Mouse (Mus musculus): Measurements from ENCODE around the gene Map4.

Map4 gene

GRCm38 (mm10) chr9:109989084-109989483 lies 57.8 kb downstream of the Map4 start:
- DNase-seq (ENCODE audit: low spot score in 2 of 2): no peak

DNA sequence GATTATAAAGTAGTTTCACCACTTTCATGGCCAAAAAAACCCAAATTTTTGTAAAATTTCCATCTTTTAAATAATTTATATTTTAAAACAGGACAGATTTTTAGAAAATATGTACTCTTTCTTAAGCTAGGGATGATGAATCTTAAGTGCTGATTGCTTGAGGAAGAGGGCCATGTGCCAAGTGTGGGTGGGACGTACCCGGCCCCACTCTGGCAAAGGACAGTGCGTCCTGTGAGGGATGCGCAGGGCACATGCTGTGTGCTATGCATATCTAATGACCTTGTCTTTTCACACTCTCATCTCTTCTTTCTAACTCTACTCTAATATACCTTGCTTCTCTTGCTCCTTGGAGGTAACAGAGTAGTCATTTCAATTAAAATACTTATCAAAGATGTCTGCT lies 66.2 kb downstream of the Map4 start:
- no peak for DNase-seq (ENCODE audit: low spot score in 2 of 2)

DNA sequence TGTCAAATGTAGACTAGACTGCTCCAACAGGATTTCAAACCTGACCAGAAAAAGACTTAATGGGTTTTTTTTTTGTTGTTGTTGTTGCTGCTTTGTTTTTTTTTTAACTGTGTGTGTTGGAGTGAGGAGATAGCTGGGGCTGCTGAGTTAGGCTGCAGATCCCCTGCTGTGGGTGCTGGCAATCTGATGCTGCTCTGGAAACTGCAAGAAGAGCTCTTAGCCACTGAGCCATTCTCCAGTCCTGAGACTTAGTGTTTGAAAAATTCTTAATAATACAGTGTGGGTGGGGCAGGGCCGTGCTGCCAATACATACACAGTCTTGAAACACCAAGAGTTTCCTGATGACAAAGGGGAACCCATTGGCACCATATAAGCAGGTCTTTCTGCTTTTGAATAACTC lies 70.7 kb downstream of the Map4 start:
- no peak for DNase-seq (ENCODE audit: low spot score in 2 of 2)

GRCm38 (mm10) chr9:110002413-110002812 lies 71.2 kb downstream of the Map4 start:
- no peak for DNase-seq (ENCODE audit: low spot score in 2 of 2)

DNA sequence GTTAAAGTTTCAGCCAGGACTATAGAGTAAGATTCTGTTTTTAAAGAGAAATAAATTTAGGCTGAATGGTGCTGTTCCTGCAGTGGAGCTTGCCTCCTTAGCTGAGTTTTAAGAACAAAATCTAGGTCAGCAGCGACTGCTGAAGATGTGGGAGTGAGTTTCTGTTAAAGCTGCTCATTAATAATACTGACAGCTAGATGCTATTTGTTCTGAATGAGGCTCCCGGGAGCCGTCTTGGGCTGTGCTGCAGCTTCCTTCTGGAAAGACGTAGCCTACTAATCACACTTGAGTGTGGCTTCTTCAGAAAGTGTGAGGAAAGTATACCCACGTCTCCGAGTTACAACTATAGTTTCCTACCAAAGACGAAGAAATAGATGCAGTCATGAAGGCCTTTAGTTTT lies 88.0 kb downstream of the Map4 start:
- no peak for DNase-seq (ENCODE audit: low spot score in 2 of 2)

- no peak for DNase-seq (ENCODE audit: low spot score in 2 of 2)
Measured at GRCm38 (mm10) chr9:110020405-110020804, 89.1 kb downstream of the Map4 start.

DNA sequence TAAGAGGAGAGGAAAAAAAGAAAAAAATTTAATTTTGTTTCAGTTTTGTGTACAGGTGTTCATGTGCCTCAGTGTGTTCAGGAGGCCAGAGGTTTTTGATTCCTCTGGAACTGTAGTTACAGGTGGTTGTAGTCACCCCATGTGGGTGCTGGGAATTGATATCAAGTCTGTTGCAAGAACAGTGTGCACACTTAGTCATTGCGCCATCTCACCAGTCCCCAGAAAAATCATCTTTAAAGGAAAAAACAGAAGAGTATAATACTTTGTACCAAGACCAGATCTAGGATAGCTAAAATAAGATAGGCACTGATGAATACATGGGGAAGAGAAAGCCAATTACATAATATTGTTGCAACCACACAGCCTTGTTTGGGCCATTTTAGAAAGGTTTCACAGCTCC lies 90.2 kb downstream of the Map4 start:
- DNase-seq (ENCODE audit: low spot score in 2 of 2): no peak

DNA sequence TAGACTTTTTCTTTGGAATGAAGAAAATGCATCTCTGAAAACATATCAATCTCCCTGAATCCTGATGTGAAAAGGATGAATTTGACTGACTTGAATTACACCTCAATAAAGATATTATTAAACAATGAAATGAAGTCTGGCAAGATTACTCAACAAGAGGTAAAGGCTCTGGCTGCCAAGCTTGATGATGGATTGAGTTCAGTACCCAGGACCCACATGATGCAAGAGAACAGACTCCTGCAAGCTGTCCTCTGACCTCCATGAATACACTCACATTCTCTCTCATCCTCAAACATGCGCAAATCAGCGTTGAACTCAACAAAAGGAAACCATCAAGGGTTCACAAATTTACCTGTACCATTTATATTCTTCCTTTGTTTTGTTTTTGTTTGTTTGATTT lies 90.9 kb downstream of the Map4 start:
- DNase-seq (ENCODE audit: low spot score in 2 of 2): no peak

DNA sequence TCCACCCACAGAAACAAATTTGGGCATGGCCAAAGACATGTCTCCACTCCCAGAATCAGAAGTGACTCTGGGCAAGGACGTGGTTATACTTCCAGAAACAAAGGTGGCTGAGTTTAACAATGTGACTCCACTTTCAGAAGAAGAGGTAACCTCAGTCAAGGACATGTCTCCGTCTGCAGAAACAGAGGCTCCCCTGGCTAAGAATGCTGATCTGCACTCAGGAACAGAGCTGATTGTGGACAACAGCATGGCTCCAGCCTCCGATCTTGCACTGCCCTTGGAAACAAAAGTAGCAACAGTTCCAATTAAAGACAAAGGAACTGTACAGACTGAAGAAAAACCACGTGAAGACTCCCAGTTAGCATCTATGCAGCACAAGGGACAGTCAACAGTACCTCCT lies 103.8 kb downstream of the Map4 start:
- DNase-seq (ENCODE audit: low spot score in 2 of 2): no peak

DNA sequence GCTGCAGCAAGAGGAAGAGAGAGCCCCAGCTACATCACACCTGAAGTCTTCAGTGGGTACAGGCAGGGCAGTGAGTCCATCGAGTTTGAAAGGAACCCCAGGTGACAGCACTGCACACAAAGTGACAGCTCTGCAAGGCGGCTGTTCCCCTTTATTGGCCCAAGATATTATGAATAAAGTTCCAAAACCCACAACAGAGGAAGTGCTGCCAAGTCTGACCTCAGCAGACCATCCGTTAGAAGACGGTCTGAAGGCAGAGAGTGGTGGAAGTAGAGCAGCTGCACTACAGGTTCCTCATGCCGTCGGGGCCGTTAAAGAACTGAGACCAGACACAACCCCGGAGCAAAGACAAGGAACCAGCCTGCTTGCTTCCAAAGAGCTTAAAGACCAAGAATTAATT lies 106.6 kb downstream of the Map4 start:
- peak in 1 of 2 experiments; percentile 6 for DNase-seq (ENCODE audit: low spot score in 2 of 2)

- DNase-seq (ENCODE audit: low spot score in 2 of 2): no peak
Measured at GRCm38 (mm10) chr9:110038485-110038884, 107.2 kb downstream of the Map4 start.

DNA sequence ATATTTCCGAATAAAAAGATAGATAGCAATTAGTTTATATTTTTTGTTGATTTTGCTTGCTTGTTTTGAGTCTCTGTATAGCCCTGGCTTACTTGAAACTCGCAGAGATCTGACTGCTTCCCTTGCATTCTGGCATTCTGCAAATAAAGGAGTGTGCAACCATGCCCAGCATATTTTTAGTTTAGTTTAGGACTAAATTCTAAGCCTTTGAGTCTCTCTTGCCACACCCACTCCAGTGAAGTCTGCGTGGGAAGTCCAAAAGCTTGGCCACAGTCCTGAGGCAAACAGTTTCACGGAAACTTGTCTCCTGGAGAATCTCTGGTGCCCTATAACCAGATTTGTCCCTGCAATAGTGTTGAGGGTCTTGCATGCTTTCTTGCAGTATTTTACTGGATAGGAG lies 113.1 kb downstream of the Map4 start:
- no peak for DNase-seq (ENCODE audit: low spot score in 2 of 2)

GRCm38 (mm10) chr9:110045763-110046377 lies 114.6 kb downstream of the Map4 start:
- DNase-seq (ENCODE audit: low spot score in 2 of 2): no peak

- no peak for DNase-seq (ENCODE audit: low spot score in 2 of 2)
Measured at GRCm38 (mm10) chr9:110047260-110047659, 116.0 kb downstream of the Map4 start.

- no peak for DNase-seq (ENCODE audit: low spot score in 2 of 2)
Measured at GRCm38 (mm10) chr9:110047857-110048256, 116.6 kb downstream of the Map4 start.

DNA sequence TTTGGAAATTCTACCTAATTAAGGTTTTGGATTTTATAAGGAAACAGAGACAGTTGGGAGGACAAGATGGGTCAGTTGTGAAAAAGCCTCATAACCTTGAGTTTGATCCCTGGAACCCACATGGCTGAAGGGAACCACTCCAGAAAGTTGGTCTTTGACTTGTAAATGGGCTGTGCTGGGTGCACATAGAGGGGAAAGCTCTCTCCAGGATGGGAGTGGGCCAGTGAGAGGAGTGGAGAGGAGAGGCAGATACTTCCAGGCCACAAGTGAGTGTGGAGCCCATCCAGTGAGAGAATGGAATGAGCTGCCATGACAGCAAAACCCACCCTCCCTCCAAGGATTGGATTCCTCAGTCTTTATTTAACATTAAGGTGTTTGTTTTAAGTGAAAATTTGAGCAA lies 119.9 kb downstream of the Map4 start:
- no peak for DNase-seq (ENCODE audit: low spot score in 2 of 2)

DNA sequence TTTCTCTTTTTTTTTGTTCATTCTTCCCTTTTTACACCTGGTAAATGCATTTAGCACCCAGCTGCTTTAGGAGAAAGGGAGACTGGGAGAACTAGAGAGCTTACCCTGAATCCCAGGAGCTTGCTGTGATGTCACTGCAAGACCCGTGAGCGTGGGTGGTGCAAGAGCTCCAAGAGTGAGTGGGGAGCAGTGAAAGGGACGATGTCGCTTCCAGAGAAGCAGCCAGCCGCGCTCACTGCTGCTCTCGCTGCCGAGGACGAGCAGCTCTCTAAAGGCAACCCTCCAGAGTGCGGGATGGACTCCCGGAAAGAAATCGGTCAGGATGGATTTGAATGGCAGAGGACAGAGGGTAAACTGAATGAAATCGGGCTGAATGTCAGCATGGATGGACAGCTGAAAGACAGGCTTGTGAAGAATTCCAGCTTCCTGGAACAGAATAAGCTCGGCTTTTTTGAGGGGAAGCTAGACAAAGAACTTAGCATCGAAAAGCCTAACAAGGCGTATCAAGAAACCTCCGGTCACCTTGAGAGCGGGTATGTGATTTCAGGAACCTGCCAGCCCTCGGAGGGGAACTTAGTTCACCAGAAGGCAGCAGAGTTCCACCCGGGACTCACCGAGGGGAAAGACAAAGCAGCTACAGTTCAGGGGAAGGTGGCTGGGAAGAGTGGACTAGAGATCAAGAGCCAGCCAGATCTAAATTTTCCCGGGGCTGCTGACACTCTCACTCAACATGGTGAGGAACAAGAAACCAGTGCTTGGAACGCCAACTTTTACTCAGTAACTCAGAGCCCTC lies 120.8 kb downstream of the Map4 start:
- no peak for DNase-seq (ENCODE audit: low spot score in 2 of 2)

GRCm38 (mm10) chr9:110052951-110053304 lies 121.7 kb downstream of the Map4 start:
- DNase-seq (ENCODE audit: low spot score in 2 of 2): no peak

DNA sequence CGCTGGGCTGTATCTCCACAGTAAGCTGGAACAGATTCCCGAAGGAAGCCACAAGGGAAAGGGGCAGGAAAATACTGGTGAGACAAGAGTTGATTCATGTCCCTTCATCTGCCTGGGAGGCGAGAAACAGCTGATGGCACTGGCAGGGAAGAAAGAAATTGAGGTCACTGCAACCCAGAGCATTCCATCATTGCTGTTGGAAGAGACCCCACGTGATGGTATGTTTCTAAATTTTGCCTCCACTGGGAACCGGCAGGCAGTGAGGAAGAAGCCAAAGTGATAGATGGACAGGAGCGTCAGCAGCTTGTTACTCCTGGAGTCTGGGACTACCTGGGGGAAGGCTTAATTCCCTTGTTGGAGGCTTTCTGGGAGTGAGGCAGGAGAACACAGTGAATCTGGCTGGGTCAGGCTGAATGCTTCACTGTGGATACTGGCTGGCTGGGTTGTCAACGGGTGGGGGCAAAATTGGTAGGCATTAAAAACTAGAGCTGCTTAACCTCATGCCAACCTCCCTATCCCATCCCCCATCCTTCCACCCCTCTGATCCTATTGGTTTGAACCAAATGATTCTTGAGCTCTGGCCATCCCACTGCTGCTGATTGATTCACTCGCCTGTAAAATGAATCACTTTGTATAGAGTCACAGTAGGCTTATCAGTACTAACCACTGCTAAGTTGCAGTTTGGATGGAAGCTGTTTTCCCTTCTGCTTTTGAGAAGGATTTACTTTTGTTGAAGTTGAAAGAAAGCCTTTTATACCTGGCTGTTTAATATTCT lies 122.2 kb downstream of the Map4 start:
- no peak for DNase-seq (ENCODE audit: low spot score in 2 of 2)

- DNase-seq (ENCODE audit: low spot score in 2 of 2): no peak
Measured at GRCm38 (mm10) chr9:110054080-110054421, 122.8 kb downstream of the Map4 start.

DNA sequence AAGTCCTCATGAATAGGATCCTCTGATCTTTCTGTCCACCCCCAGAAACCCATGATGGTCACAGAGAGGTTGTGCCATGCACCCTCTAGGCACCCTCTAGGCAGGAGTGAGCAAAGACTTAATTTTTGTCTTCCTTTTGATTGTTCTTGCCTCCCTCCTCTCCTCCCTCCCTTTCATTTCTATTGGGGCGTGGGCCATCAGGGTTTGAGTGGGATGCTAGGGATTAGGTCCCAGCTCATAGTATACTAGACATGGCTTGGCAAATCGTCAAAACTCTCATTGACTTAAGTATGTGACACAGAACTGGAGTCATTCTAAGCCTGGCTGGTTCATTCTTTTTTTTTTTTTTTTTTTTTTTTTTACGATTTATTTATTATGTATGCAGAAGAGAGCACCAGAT lies 123.5 kb downstream of the Map4 start:
- DNase-seq (ENCODE audit: low spot score in 2 of 2): no peak

DNA sequence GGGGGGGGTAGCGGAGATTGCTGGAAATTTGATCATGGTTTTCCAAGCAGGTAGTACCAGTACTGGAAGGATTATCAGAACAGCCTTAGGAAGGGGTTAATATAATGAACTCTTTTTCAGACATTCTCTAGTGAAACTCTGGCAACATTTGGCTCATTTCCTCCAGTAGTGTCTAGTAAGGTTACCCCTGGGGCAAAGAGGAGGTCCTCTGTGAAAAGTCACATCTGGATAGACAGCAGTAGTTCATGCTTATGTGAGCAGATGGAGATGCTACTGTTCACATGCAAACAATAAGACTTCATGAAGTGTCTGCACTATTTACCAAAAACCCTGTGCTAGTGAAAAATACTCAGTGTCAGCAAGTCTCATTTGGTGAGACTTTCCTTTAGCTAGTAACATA lies 125.9 kb downstream of the Map4 start:
- DNase-seq (ENCODE audit: low spot score in 2 of 2): no peak

DNA sequence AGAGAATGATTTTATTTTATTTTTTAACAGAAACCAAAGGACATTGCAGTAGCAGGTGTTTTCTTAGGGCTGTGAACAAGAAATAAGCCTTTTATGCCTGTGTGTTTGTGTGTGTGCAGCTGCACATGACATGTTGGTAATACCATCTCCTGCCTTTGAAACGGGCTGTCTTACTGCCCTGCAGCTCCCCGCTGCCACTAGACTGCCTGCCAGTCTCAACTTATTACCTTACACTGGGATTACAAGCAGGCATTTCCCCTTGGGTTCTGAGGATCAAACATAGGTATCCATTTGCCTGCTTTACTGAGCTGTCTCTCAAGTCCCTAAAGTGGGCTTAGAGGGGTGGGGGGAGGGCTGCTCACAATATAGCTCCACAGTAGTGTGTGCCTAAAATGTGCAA lies 129.5 kb downstream of the Map4 start:
- DNase-seq (ENCODE audit: low spot score in 2 of 2): no peak

All from spleen, postnatal 36 days (tissue).